Mouse (Mus musculus) kidney, adult 2 months (tissue): ENCODE measurements around the gene Lsr.

Experiments
- CTCF ChIP-seq: fragments of 200-500 bp; conservative IDR thresholded peaks from 2 replicates; pipeline ENCODE4 v1.5.1; 2011; ENCODE audit warnings: low read depth, mild to moderate bottlenecking, control low read depth, low read length, moderate library complexity, mixed read lengths; ENCODE audit not compliant: insufficient read depth, insufficient read length
- POLR2A ChIP-seq: fragments of 200-500 bp; IDR thresholded peaks from one replicate; pipeline ENCODE4 v1.6.1; 2011; ENCODE audit warnings: low read depth, low read length, control low read depth

DNA sequence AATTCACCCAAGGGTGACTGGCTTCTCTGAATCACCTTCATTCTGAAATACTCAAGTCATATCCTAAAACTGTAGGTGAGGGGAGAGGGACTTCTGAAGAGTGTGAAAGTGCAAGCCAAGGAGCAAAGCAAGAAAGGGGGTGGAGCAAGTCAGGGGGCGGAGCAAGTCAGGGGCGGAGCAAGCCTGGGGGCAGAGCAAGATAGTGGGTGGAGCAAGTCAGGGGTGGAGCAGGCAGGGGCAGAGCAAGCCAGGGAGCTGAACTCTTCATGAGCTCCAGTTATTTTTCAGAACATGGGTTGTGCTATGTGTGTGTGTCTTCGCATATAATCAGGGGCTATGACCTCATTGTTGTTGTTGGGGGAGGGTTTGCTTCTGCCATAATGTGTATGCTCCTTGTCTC, 53.0 kb downstream of the Lsr start:
- TF ChIP-seq CTCF (no peak), POLR2A (no peak)
